ENCODE assay signal across 10 mouse cellular contexts in genomic region chr1:72313399-72314039, GRCm38 (mm10). TPM values are rescaled to one million over a fixed set of nuclear protein-coding genes. Genes with fewer than 3 reads are reported as not detected.
DNase-seq lines count a peak whose midpoint lies in the region; ATAC-seq lines count a peak whose summit lies in the region.
"Had no signal": no experiment of that assay in that cellular context is flagged by ENCODE, and none has a peak within 500 bp of the region (broad histone marks: within the 10 kb centered on the region; RNA-seq: fewer than 3 reads in every experiment).

No protein-coding gene starts in this region.

- no peaks in the 10 kb centered on the region for H3K4me1 ChIP-seq in midbrain, embryonic 14.5 days (ENCODE audit: control insufficient read depth, insufficient read depth, low read length)
- no peaks in the 10 kb centered on the region for H3K4me1 ChIP-seq in midbrain, embryonic 16.5 days (ENCODE audit: control insufficient read depth, insufficient read depth, low read length)
- H3K4me1 ChIP-seq in forebrain, embryonic 13.5 days, result peaks cover 6% of the 10 kb centered on the region; the same call in 1 of the 2 replicates
- H3K4me1 ChIP-seq: hindbrain, embryonic 15.5 days had no signal

- no peaks in the 10 kb centered on the region for H3K9me3 ChIP-seq in midbrain, embryonic 14.5 days (ENCODE audit: control insufficient read depth, low read length)
- H3K9me3 ChIP-seq in midbrain, embryonic 16.5 days (replicated peaks; ENCODE audit: control insufficient read depth, low read length, poor library complexity, severe bottlenecking), result no peaks in the 10 kb centered on the region
- no peaks in the 10 kb centered on the region for H3K9me3 ChIP-seq in forebrain, embryonic 13.5 days (replicated peaks)
- H3K9me3 ChIP-seq: hindbrain, embryonic 15.5 days had no signal

- no peaks in the 10 kb centered on the region for H3K27me3 ChIP-seq in midbrain, embryonic 14.5 days (ENCODE audit: control insufficient read depth, insufficient read depth, low read length)
- no peaks in the 10 kb centered on the region for H3K27me3 ChIP-seq in midbrain, embryonic 16.5 days (ENCODE audit: control insufficient read depth, insufficient read depth, low read depth, low read length)
- no peaks in the 10 kb centered on the region for H3K27me3 ChIP-seq in forebrain, embryonic 13.5 days
- H3K27me3 ChIP-seq in splenic B cell, adult 2 months (ENCODE audit: control insufficient read depth, insufficient read depth, low read length, poor library complexity, severe bottlenecking), result no peaks in the 10 kb centered on the region
- H3K27me3 ChIP-seq: hindbrain, embryonic 15.5 days had no signal

- peaks cover 17% of the 10 kb centered on the region; the same call in 1 of the 2 replicates for H3K36me3 ChIP-seq in midbrain, embryonic 14.5 days (ENCODE audit: control insufficient read depth, insufficient read depth, low read length)
- no peaks in the 10 kb centered on the region for H3K36me3 ChIP-seq in midbrain, embryonic 16.5 days (ENCODE audit: control insufficient read depth, insufficient read depth, low read length)
- H3K36me3 ChIP-seq in forebrain, embryonic 13.5 days (ENCODE audit: poor library complexity, severe bottlenecking), result peaks cover 40% of the 10 kb centered on the region
- H3K36me3 ChIP-seq in splenic B cell, adult 2 months (ENCODE audit: control insufficient read depth, insufficient read depth, low read length, poor library complexity, severe bottlenecking), result peaks cover 3% of the 10 kb centered on the region; the same call in 1 of the 2 replicates

- H3K4me2 ChIP-seq in midbrain, embryonic 14.5 days (ENCODE audit: low read length), result no peak overlapping the region
- no peak overlapping the region for H3K4me2 ChIP-seq in midbrain, embryonic 16.5 days (ENCODE audit: low read length)
- H3K4me2 ChIP-seq in forebrain, embryonic 13.5 days, result no peak overlapping the region
- H3K4me2 ChIP-seq: hindbrain, embryonic 15.5 days had no signal

- no peak overlapping the region for H3K27ac ChIP-seq in midbrain, embryonic 14.5 days (replicated peaks; ENCODE audit: low read depth, low read length)
- no peak overlapping the region for H3K27ac ChIP-seq in midbrain, embryonic 16.5 days (ENCODE audit: low read length)
- no peak overlapping the region for H3K27ac ChIP-seq in forebrain, embryonic 13.5 days
- H3K27ac ChIP-seq: hindbrain, embryonic 15.5 days had no signal

- no peak overlapping the region for H3K4me3 ChIP-seq in midbrain, embryonic 14.5 days (replicated peaks; ENCODE audit: low read depth, low read length)
- H3K4me3 ChIP-seq in midbrain, embryonic 16.5 days (ENCODE audit: low read depth, low read length), result no peak overlapping the region
- no peak overlapping the region for H3K4me3 ChIP-seq in forebrain, embryonic 13.5 days
- H3K4me3 ChIP-seq: hindbrain, embryonic 15.5 days; myocyte had no signal

- no peak overlapping the region for H3K9ac ChIP-seq in midbrain, embryonic 14.5 days (replicated peaks; ENCODE audit: low read length)
- H3K9ac ChIP-seq in midbrain, embryonic 16.5 days (ENCODE audit: low read depth, low read length), result no peak overlapping the region
- H3K9ac ChIP-seq in forebrain, embryonic 13.5 days, result no peak overlapping the region
- H3K9ac ChIP-seq: hindbrain, embryonic 15.5 days had no signal

- no peak for ATAC-seq in midbrain, embryonic 14.5 days (ENCODE audit: low FRiP score, low TSS enrichment)
- no peak for ATAC-seq in midbrain, embryonic 16.5 days
- ATAC-seq in forebrain, embryonic 13.5 days, result peak; percentile 36

- peak; percentile 16 to 57 for DNase-seq in cerebellum, postnatal 14 days
- no peak for DNase-seq in cerebellum, adult 9-11 months
- peak; percentile 82 for DNase-seq in midbrain, embryonic 14.5 days
- peak; percentile 69 for DNase-seq in splenic B cell, adult 2 months (ENCODE audit: low read depth, low spot score)
- no peak for DNase-seq in gastrocnemius, adult 18-20 months (ENCODE audit: low spot score)
- DNase-seq in right cerebral cortex, postnatal 4 days, result no peak

- WGBS in midbrain, embryonic 14.5 days, result 73% methylated on average over 5 of the region's 5 CpGs
- 72% methylated on average over 5 of the region's 5 CpGs for WGBS in midbrain, embryonic 16.5 days
- WGBS in forebrain, embryonic 13.5 days, result 72% methylated on average over 5 of the region's 5 CpGs

RNA-seq across cellular contexts. Expression of gene Xrcc5, which starts 6.3 kb away (rescaled TPM):
- polyA plus RNA-seq in midbrain, embryonic 14.5 days (2014; fragmentation: Nextera tagmentation; extraction: Ambion mirVana), result 12.8 and 21.9 TPM in 2 replicates
- polyA plus RNA-seq in midbrain, embryonic 16.5 days (2015; fragmentation: Nextera tagmentation; extraction: Ambion mirVana), result 12.9 and 14.7 TPM in 2 replicates
- polyA plus RNA-seq in forebrain, embryonic 13.5 days (2015; fragmentation: Nextera tagmentation; extraction: Ambion mirVana), result 38.5 and 40.0 TPM in 2 replicates
- total RNA-seq in gastrocnemius, adult 18-20 months (2021), result 10 to 100 TPM; 22.2 to 24.5 TPM

RNA-seq across cellular contexts. Expression of gene Tmem169, which starts 29.4 kb away (rescaled TPM):
- 33.9 and 36.0 TPM in 2 replicates for polyA plus RNA-seq in midbrain, embryonic 14.5 days (2014; fragmentation: Nextera tagmentation; extraction: Ambion mirVana)
- polyA plus RNA-seq in midbrain, embryonic 16.5 days (2015; fragmentation: Nextera tagmentation; extraction: Ambion mirVana), result 40.8 and 42.5 TPM in 2 replicates
- 25.8 and 28.1 TPM in 2 replicates for polyA plus RNA-seq in forebrain, embryonic 13.5 days (2015; fragmentation: Nextera tagmentation; extraction: Ambion mirVana)
- under 1 TPM in 1 of 2 experiments, not detected in 1; 0.11 TPM for total RNA-seq in gastrocnemius, adult 18-20 months (2021)

RNA-seq across cellular contexts. Expression of gene Pecr, which starts 29.4 kb away (rescaled TPM):
- 6.3 and 7.7 TPM in 2 replicates for polyA plus RNA-seq in midbrain, embryonic 14.5 days (2014; fragmentation: Nextera tagmentation; extraction: Ambion mirVana)
- 5.9 and 8.3 TPM in 2 replicates for polyA plus RNA-seq in midbrain, embryonic 16.5 days (2015; fragmentation: Nextera tagmentation; extraction: Ambion mirVana)
- 12.6 and 13.4 TPM in 2 replicates for polyA plus RNA-seq in forebrain, embryonic 13.5 days (2015; fragmentation: Nextera tagmentation; extraction: Ambion mirVana)
- 10 to 100 TPM; 16.2 to 19.0 TPM for total RNA-seq in gastrocnemius, adult 18-20 months (2021)

Comparison
In these comparisons a context has a peak if more than half of its experiments do, and no peak if none do; other contexts are left out.
1. DNase-seq: peak in cerebellum, postnatal 14 days (2 of 2), midbrain, embryonic 14.5 days (single experiment) and splenic B cell, adult 2 months (single experiment); none in cerebellum, adult 9-11 months (single experiment), gastrocnemius, adult 18-20 months (single experiment) and right cerebral cortex, postnatal 4 days (single experiment).